Mouse (Mus musculus) erythroblast, embryonic 14.5 days (primary cell): ENCODE data around the gene Sgms1.

Experiments
- GATA1 ChIP-seq: IDR thresholded peaks from 2 replicates; pipeline ENCODE4 v1.6.1; 2012; ENCODE audit warnings: low read length, inconsistent platforms, mixed read lengths
- TAL1 ChIP-seq: IDR thresholded peaks from 3 replicates; pipeline ENCODE4 v1.6.1; 2012; ENCODE audit warnings: low read length, inconsistent platforms, mixed read lengths

DNA sequence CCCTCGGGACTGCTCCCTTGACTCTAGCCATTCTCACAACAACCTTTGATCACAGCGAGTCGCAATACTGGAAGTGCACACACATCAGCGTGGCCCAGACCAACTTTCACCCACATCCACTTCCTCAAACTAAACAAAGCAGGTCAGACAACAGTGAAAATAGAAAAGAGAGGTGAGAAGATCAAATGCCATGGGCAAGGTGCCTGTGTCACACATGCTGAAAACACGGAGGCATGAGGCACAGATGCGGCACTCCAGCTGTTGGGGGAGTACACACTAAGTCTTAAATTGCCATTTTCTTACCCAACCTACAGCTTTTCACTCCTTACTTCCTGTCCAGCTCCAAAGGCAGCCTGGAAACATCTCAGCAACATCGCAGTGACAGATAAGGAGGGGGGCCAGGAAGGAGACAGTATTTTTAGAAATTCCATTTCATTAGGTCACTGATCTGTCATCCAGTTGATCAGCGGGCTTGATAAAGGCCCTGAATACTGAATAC is 202.9 kb downstream of the Sgms1 start:
- TF ChIP-seq TAL1: no peak
- no peak; the same call in 1 of the 2 replicates for TF ChIP-seq GATA1
